Mouse (Mus musculus) heart, adult 2 months (tissue): ENCODE measurements around the gene Adar.

Experiments
- EP300 ChIP-seq: fragments of 200-500 bp; IDR thresholded peaks from 2 replicates; pipeline ENCODE4 v1.6.1; 2011; ENCODE audit warnings: low read depth, low read length, control low read depth; ENCODE audit not compliant: insufficient read depth
- POLR2A ChIP-seq: fragments of 200-500 bp; IDR thresholded peaks from 2 replicates; pipeline ENCODE4 v1.6.1; 2011; ENCODE audit warnings: mild to moderate bottlenecking, low read depth, low read length, control low read depth; ENCODE audit not compliant: insufficient read depth

GRCm38 (mm10) chr3:89796358-89796757 lies 81.5 kb downstream of the Adar start:
- TF ChIP-seq POLR2A (no peak), EP300 (no peak)
